Mouse (Mus musculus): ENCODE results near the gene Ache. TPM values are rescaled to one million over a fixed set of nuclear protein-coding genes. Genes with fewer than 3 reads are reported as not detected.

Ache gene
- polyA plus RNA-seq, 1 experiment from 2014 or later: 0.58 TPM

GRCm38 (mm10) chr5:137293839-137294743, 6.8 kb downstream of the Ache start, which contains the start of gene Ufsp1:
Gene Ufsp1 (plus strand): TSS chr5:137294629.
- Histone ChIP-seq H3K27me3 (ENCODE audit: control insufficient read depth, insufficient read depth, low read length) (peaks cover 28% of the 10 kb centered on the region), H3K4me2 (replicated peaks; ENCODE audit: low read depth, low read length) (peak within 1 kb of the TSS; percentile 99), H3K9me3 (ENCODE audit: control insufficient read depth, low read length) (no peaks in the 10 kb centered on the region), H3K4me3 (ENCODE audit: low read length) (peak within 1 kb of the TSS; percentile 62), H3K4me1 (ENCODE audit: control insufficient read depth, insufficient read depth, low read length) (peaks cover 11% of the 10 kb centered on the region; the same call in 1 of the 2 replicates), H3K36me3 (ENCODE audit: control insufficient read depth, insufficient read depth, low read length) (peaks cover 43% of the 10 kb centered on the region), H3K27ac (ENCODE audit: low read depth, low read length) (peak within 1 kb of the TSS; percentile 96), H3K9ac (ENCODE audit: low read depth, low read length) (peak within 1 kb of the TSS; percentile 78)
- under 1% methylated on average over 52 of the region's 52 CpGs for WGBS
- peak; percentile 94 for ATAC-seq (ENCODE audit: low FRiP score, low TSS enrichment)

- Histone ChIP-seq H3K36me3 (ENCODE audit: control insufficient read depth, insufficient read depth, low read length) (peaks cover 49% of the 10 kb centered on the region), H3K9me3 (ENCODE audit: control insufficient read depth, low read length) (no peaks in the 10 kb centered on the region), H3K27ac (ENCODE audit: low read depth, low read length) (peak overlapping the region; percentile 96), H3K9ac (ENCODE audit: low read depth, low read length) (peak overlapping the region; percentile 69), H3K4me3 (ENCODE audit: low read length) (peak overlapping the region; percentile 62), H3K4me2 (replicated peaks; ENCODE audit: low read depth, low read length) (peak overlapping the region; percentile 99), H3K27me3 (ENCODE audit: control insufficient read depth, insufficient read depth, low read length) (peaks cover 22% of the 10 kb centered on the region), H3K4me1 (ENCODE audit: control insufficient read depth, insufficient read depth, low read length) (peaks cover 9% of the 10 kb centered on the region; the same call in 1 of the 2 replicates)
- ATAC-seq (ENCODE audit: low FRiP score, low TSS enrichment): peak; percentile 51
- 5% methylated on average over 18 of the region's 18 CpGs for WGBS
These were observed 7.4 kb downstream of the Ache start for GRCm38 (mm10) chr5:137294744-137295093.

- Histone ChIP-seq H3K4me2 (replicated peaks; ENCODE audit: low read depth, low read length) (peak overlapping the region; percentile 99), H3K9me3 (ENCODE audit: control insufficient read depth, low read length) (no peaks in the 10 kb centered on the region), H3K27me3 (ENCODE audit: control insufficient read depth, insufficient read depth, low read length) (peaks cover 16% of the 10 kb centered on the region), H3K9ac (ENCODE audit: low read depth, low read length) (peak overlapping the region; percentile 69; the same call in 1 of the 2 replicates), H3K27ac (ENCODE audit: low read depth, low read length) (peak overlapping the region; percentile 96; the same call in 1 of the 2 replicates), H3K4me1 (ENCODE audit: control insufficient read depth, insufficient read depth, low read length) (peaks cover 9% of the 10 kb centered on the region; the same call in 1 of the 2 replicates), H3K4me3 (ENCODE audit: low read length) (peak overlapping the region; percentile 62), H3K36me3 (ENCODE audit: control insufficient read depth, insufficient read depth, low read length) (peaks cover 55% of the 10 kb centered on the region)
- WGBS: 80% methylated on average over 9 of the region's 9 CpGs
- ATAC-seq (ENCODE audit: low FRiP score, low TSS enrichment): no peak
These were observed 8.0 kb downstream of the Ache start for GRCm38 (mm10) chr5:137295296-137295695.

GRCm38 (mm10) chr5:137295712-137296111, 8.4 kb downstream of the Ache start:
- Histone ChIP-seq H3K4me3 (ENCODE audit: low read length) (no peak overlapping the region; the same call in 1 of the 2 replicates), H3K9ac (ENCODE audit: low read depth, low read length) (no peak overlapping the region)
- 91% methylated on average over 15 of the region's 15 CpGs for WGBS

GRCm38 (mm10) chr5:137297126-137297525, 9.8 kb downstream of the Ache start:
- H3K36me3 ChIP-seq (ENCODE audit: control insufficient read depth, insufficient read depth, low read length): peaks cover 73% of the 10 kb centered on the region
- ATAC-seq (ENCODE audit: low FRiP score, low TSS enrichment): no peak
- H3K27ac ChIP-seq (ENCODE audit: low read depth, low read length): no peak overlapping the region
- no peaks in the 10 kb centered on the region for H3K9me3 ChIP-seq (ENCODE audit: control insufficient read depth, low read length)
- peaks cover 9% of the 10 kb centered on the region; the same call in 1 of the 2 replicates for H3K4me1 ChIP-seq (ENCODE audit: control insufficient read depth, insufficient read depth, low read length)
- no peak overlapping the region for H3K4me3 ChIP-seq (ENCODE audit: low read length)
- H3K4me2 ChIP-seq (replicated peaks; ENCODE audit: low read depth, low read length): no peak overlapping the region
- 89% methylated on average over 14 of the region's 14 CpGs for WGBS
- H3K9ac ChIP-seq (ENCODE audit: low read depth, low read length): no peak overlapping the region
- H3K27me3 ChIP-seq (ENCODE audit: control insufficient read depth, insufficient read depth, low read length): 0 out of 2 replicates have a peak, but pooled peaks cover 2% of the 10 kb centered on the region

More at GRCm38 (mm10) chr5:137295712-137296111, 8.4 kb downstream of the Ache start:
- H3K36me3 ChIP-seq (ENCODE audit: control insufficient read depth, insufficient read depth, low read length): peaks cover 59% of the 10 kb centered on the region
- H3K27ac ChIP-seq (ENCODE audit: low read depth, low read length): no peak overlapping the region
- ATAC-seq (ENCODE audit: low FRiP score, low TSS enrichment): no peak
- H3K4me2 ChIP-seq (replicated peaks; ENCODE audit: low read depth, low read length): no peak overlapping the region
- H3K27me3 ChIP-seq (ENCODE audit: control insufficient read depth, insufficient read depth, low read length): peaks cover 12% of the 10 kb centered on the region; the same call in 1 of the 2 replicates
- H3K4me1 ChIP-seq (ENCODE audit: control insufficient read depth, insufficient read depth, low read length): peaks cover 9% of the 10 kb centered on the region; the same call in 1 of the 2 replicates
- H3K9me3 ChIP-seq (ENCODE audit: control insufficient read depth, low read length): no peaks in the 10 kb centered on the region

GRCm38 (mm10) chr5:137299240-137299639, 11.9 kb downstream of the Ache start:
- 91% methylated on average over 7 of the region's 7 CpGs for WGBS
- Histone ChIP-seq H3K36me3 (ENCODE audit: control insufficient read depth, insufficient read depth, low read length) (peaks cover 94% of the 10 kb centered on the region), H3K27me3 (ENCODE audit: control insufficient read depth, insufficient read depth, low read length) (no peaks in the 10 kb centered on the region), H3K4me2 (replicated peaks; ENCODE audit: low read depth, low read length) (no peak overlapping the region), H3K9me3 (ENCODE audit: control insufficient read depth, low read length) (no peaks in the 10 kb centered on the region), H3K4me3 (ENCODE audit: low read length) (no peak overlapping the region), H3K4me1 (ENCODE audit: control insufficient read depth, insufficient read depth, low read length) (peaks cover 19% of the 10 kb centered on the region), H3K27ac (ENCODE audit: low read depth, low read length) (no peak overlapping the region), H3K9ac (ENCODE audit: low read depth, low read length) (no peak overlapping the region)
- ATAC-seq (ENCODE audit: low FRiP score, low TSS enrichment): no peak

GRCm38 (mm10) chr5:137301253-137301652, 13.9 kb downstream of the Ache start:
- H3K36me3 ChIP-seq (ENCODE audit: control insufficient read depth, insufficient read depth, low read length): peaks cover 93% of the 10 kb centered on the region
- H3K27me3 ChIP-seq (ENCODE audit: control insufficient read depth, insufficient read depth, low read length): no peaks in the 10 kb centered on the region
- H3K9ac ChIP-seq (ENCODE audit: low read depth, low read length): no peak overlapping the region
- no peak overlapping the region for H3K27ac ChIP-seq (ENCODE audit: low read depth, low read length)
- no peaks in the 10 kb centered on the region for H3K9me3 ChIP-seq (ENCODE audit: control insufficient read depth, low read length)
- H3K4me1 ChIP-seq (ENCODE audit: control insufficient read depth, insufficient read depth, low read length): peaks cover 31% of the 10 kb centered on the region
- ATAC-seq (ENCODE audit: low FRiP score, low TSS enrichment): no peak
- H3K4me2 ChIP-seq (replicated peaks; ENCODE audit: low read depth, low read length): no peak overlapping the region
- 89% methylated on average over 19 of the region's 21 CpGs for WGBS
- H3K4me3 ChIP-seq (ENCODE audit: low read length): no peak overlapping the region

- WGBS: 89% methylated on average over 4 of the region's 4 CpGs
- ATAC-seq (ENCODE audit: low FRiP score, low TSS enrichment): no peak
- no peak overlapping the region for H3K4me3 ChIP-seq (ENCODE audit: low read length)
- peaks cover 2% of the 10 kb centered on the region; the same call in 1 of the 2 replicates for H3K9me3 ChIP-seq (ENCODE audit: control insufficient read depth, low read length)
- H3K4me2 ChIP-seq (replicated peaks; ENCODE audit: low read depth, low read length): no peak overlapping the region
- peaks cover 72% of the 10 kb centered on the region for H3K36me3 ChIP-seq (ENCODE audit: control insufficient read depth, insufficient read depth, low read length)
- no peak overlapping the region for H3K9ac ChIP-seq (ENCODE audit: low read depth, low read length)
- H3K27ac ChIP-seq (ENCODE audit: low read depth, low read length): no peak overlapping the region
- no peaks in the 10 kb centered on the region for H3K27me3 ChIP-seq (ENCODE audit: control insufficient read depth, insufficient read depth, low read length)
- peaks cover 32% of the 10 kb centered on the region for H3K4me1 ChIP-seq (ENCODE audit: control insufficient read depth, insufficient read depth, low read length)
These were observed 16.3 kb downstream of the Ache start for GRCm38 (mm10) chr5:137303609-137304008.

GRCm38 (mm10) chr5:137304165-137304564, 16.8 kb downstream of the Ache start:
- ATAC-seq (ENCODE audit: low FRiP score, low TSS enrichment): no peak
- Histone ChIP-seq H3K36me3 (ENCODE audit: control insufficient read depth, insufficient read depth, low read length) (peaks cover 72% of the 10 kb centered on the region), H3K9ac (ENCODE audit: low read depth, low read length) (no peak overlapping the region; the same call in 1 of the 2 replicates), H3K4me1 (ENCODE audit: control insufficient read depth, insufficient read depth, low read length) (peaks cover 32% of the 10 kb centered on the region), H3K4me2 (replicated peaks; ENCODE audit: low read depth, low read length) (no peak overlapping the region), H3K27me3 (ENCODE audit: control insufficient read depth, insufficient read depth, low read length) (no peaks in the 10 kb centered on the region), H3K4me3 (ENCODE audit: low read length) (no peak overlapping the region), H3K27ac (ENCODE audit: low read depth, low read length) (no peak overlapping the region), H3K9me3 (ENCODE audit: control insufficient read depth, low read length) (peaks cover 7% of the 10 kb centered on the region; the same call in 1 of the 2 replicates)
- WGBS: 74% methylated on average over 3 of the region's 3 CpGs

Data from kidney, embryonic 14.5 days (tissue).